Mouse (Mus musculus) adrenal gland, postnatal 36 days (tissue): Measurements from ENCODE around the gene Epdr1. TPM values are rescaled to one million over a fixed set of nuclear protein-coding genes. Genes with fewer than 3 reads are reported as not detected.

Experiments used
- DNase-seq, 2 experiments: peaks; one replicate each; pipeline ENCODE4 v3.0.0; 2021; ENCODE audit warnings: mixed read lengths in 1 of 2
- long read RNA-seq, 2 experiments: library from polyadenylated mRNA; stranded (forward); transcript quantifications; one replicate each; pipeline ENCODE4 v2.0.0; 2021; ENCODE audit warnings: borderline sequencing depth in 2 of 2
- total RNA-seq, 2 experiments: library from RNA; stranded (reverse); gene quantifications; 2 replicates each; pipeline ENCODE4 v1.2.3; 2021

Gene Epdr1
- total RNA-seq, result 10 to 100 TPM; 17.2 to 20.1 TPM
- long read RNA-seq, experiment 1, transcript Epdr1-201 (3 exons, 2,363 nt), result major isoform, 58 of 60 reads
- long read RNA-seq, experiment 1, partial matches to known transcripts, result 0 of 60 reads
- long read RNA-seq, experiment 1, other reads (novel, unspliced or antisense), result 2 of 60 reads
- long read RNA-seq, experiment 2, transcript Epdr1-201 (3 exons, 2,363 nt), result major isoform, 10 of 13 reads
- long read RNA-seq, experiment 2, partial matches to known transcripts, result 2 of 13 reads
- long read RNA-seq, experiment 2, other reads (novel, unspliced or antisense), result 1 of 13 reads

GRCm38 (mm10) chr13:19619216-19619927 lies at the start of gene Epdr1:
Epdr1 (minus strand) TSS chr13:19619927.
- DNase-seq, result peak; percentile 75 to 77

- DNase-seq, result no peak
Measured at GRCm38 (mm10) chr13:19668355-19669140, 48.8 kb upstream of the Epdr1 start.

GRCm38 (mm10) chr13:19652405-19652804 lies 32.7 kb upstream of the Epdr1 start:
- no peak for DNase-seq

GRCm38 (mm10) chr13:19649824-19650223 lies 30.1 kb upstream of the Epdr1 start:
- DNase-seq, result no peak

- DNase-seq, result no peak
Measured at GRCm38 (mm10) chr13:19644225-19644624, 24.5 kb upstream of the Epdr1 start.

- no peak for DNase-seq
Measured at GRCm38 (mm10) chr13:19643519-19643918, 23.8 kb upstream of the Epdr1 start.

- DNase-seq, result peak in 1 of 2 experiments; percentile 7
Measured at GRCm38 (mm10) chr13:19640203-19640851, 20.6 kb upstream of the Epdr1 start.

- DNase-seq, result peak in 1 of 2 experiments; percentile 26
Measured at GRCm38 (mm10) chr13:19636131-19636530, 16.4 kb upstream of the Epdr1 start.

GRCm38 (mm10) chr13:19630768-19631709 lies 11.3 kb upstream of the Epdr1 start:
- DNase-seq, result no peak

GRCm38 (mm10) chr13:19626473-19626872 lies 6.7 kb upstream of the Epdr1 start:
- no peak for DNase-seq

GRCm38 (mm10) chr13:19624632-19625320 lies 5.0 kb upstream of the Epdr1 start:
- no peak for DNase-seq

GRCm38 (mm10) chr13:19623228-19623905 lies 3.6 kb upstream of the Epdr1 start:
- DNase-seq, result peak; percentile 8 to 13

- peak; percentile 71 to 77 for DNase-seq
Measured at GRCm38 (mm10) chr13:19622573-19623227, 3.0 kb upstream of the Epdr1 start, which contains the start of gene Sfrp4. Sfrp4 (plus strand) TSS chr13:19623104.

GRCm38 (mm10) chr13:19618841-19619215 lies 899 bp downstream of the Epdr1 start:
- DNase-seq, result no peak

GRCm38 (mm10) chr13:19618081-19618480 lies 1.6 kb downstream of the Epdr1 start:
- no peak for DNase-seq

GRCm38 (mm10) chr13:19614311-19614710 lies 5.4 kb downstream of the Epdr1 start:
- no peak for DNase-seq

- DNase-seq, result no peak
Measured at GRCm38 (mm10) chr13:19613426-19613825, 6.3 kb downstream of the Epdr1 start.

GRCm38 (mm10) chr13:19612963-19613362 lies 6.8 kb downstream of the Epdr1 start:
- DNase-seq, result no peak

GRCm38 (mm10) chr13:19612348-19612747 lies 7.4 kb downstream of the Epdr1 start:
- peak; percentile 10 to 36 for DNase-seq
